Mouse (Mus musculus) neural tube, embryonic 12.5 days (tissue): ENCODE data around the gene Polr2m. TPM values are rescaled to one million over a fixed set of nuclear protein-coding genes. Genes with fewer than 3 reads are reported as not detected.
"Not testable (repeated sequence)": the region's sequence is repeated elsewhere in the genome, so short reads cannot be mapped to it uniquely, and the experiment has no call there.

Source experiments
- ATAC-seq: fragments of 200-750 bp; cut with Nextera tagmentation; 2 replicates; pipeline ENCODE4 v1.8.0; 2017; ENCODE audit warnings: low read depth, mild to moderate bottlenecking, moderate TSS enrichment, moderate library complexity; ENCODE audit not compliant: low FRiP score
- H3K27ac ChIP-seq: fragments of 300-500 bp; sonication (generic); 2 replicates; pipeline ENCODE4 v1.5.1; 2016
- H3K27me3 ChIP-seq: fragments of 300-500 bp; sonication (generic); replicated peaks from 2 replicates; pipeline ENCODE4 v1.6.1; 2016; ENCODE audit warnings: mild to moderate bottlenecking
- H3K36me3 ChIP-seq: fragments of 300-500 bp; sonication (generic); 2 replicates; pipeline ENCODE4 v1.6.1; 2016; ENCODE audit warnings: mild to moderate bottlenecking
- H3K4me1 ChIP-seq: fragments of 300-500 bp; sonication (generic); 2 replicates; pipeline ENCODE4 v1.6.1; 2016
- H3K4me2 ChIP-seq: fragments of 300-500 bp; sonication (generic); replicated peaks from 2 replicates; pipeline ENCODE4 v1.6.1; 2016; ENCODE audit warnings: mild to moderate bottlenecking
- H3K4me3 ChIP-seq: fragments of 300-500 bp; sonication (generic); 2 replicates; pipeline ENCODE4 v1.5.1; 2016
- H3K9ac ChIP-seq: fragments of 300-500 bp; sonication (generic); 2 replicates; pipeline ENCODE4 v1.6.1; 2016; ENCODE audit warnings: mild to moderate bottlenecking
- H3K9me3 ChIP-seq: fragments of 300-500 bp; sonication (generic); 2 replicates; pipeline ENCODE4 v1.6.1; 2016; ENCODE audit warnings: mild to moderate bottlenecking
- WGBS: fragments of 180-500 bp; shearing (Covaris S2); methylation state at CpG from one replicate; pipeline ENCODE4 v1.1.7; 2016; 5-methylcytosine and 5-hydroxymethylcytosine counted together
- polyA plus RNA-seq: library from polyadenylated mRNA; unstranded; fragments of >200 nt; fragmentation: Nextera tagmentation; extraction: Ambion mirVana; gene quantifications from 2 replicates; pipeline ENCODE4 v1.2.1, GENCODE M21; 2016

Gene Polr2m
- polyA plus RNA-seq, 1 experiment from 2014 or later, result 400 TPM

- 25% methylated on average over 5 of the region's 5 CpGs for WGBS
- H3K4me1 ChIP-seq, result no peaks in the 10 kb centered on the region; the same call in 1 of the 2 replicates
- H3K4me2 ChIP-seq, result no peak overlapping the region
- H3K9ac ChIP-seq, result no peak overlapping the region
- no peak overlapping the region for H3K4me3 ChIP-seq
- no peaks in the 10 kb centered on the region for H3K36me3 ChIP-seq
- no peaks in the 10 kb centered on the region for H3K27me3 ChIP-seq
- ATAC-seq, result no peak
- no peak overlapping the region for H3K27ac ChIP-seq
- H3K9me3 ChIP-seq, result no peaks in the 10 kb centered on the region
These were observed 8.0 kb upstream of the Polr2m start for GRCm38 (mm10) chr9:71493771-71494170.

- Histone ChIP-seq H3K27ac (no peak overlapping the region), H3K9ac (no peak overlapping the region), H3K36me3 (no peaks in the 10 kb centered on the region), H3K4me2 (no peak overlapping the region), H3K4me3 (no peak overlapping the region), H3K4me1 (no peaks in the 10 kb centered on the region; the same call in 1 of the 2 replicates), H3K9me3 (no peaks in the 10 kb centered on the region), H3K27me3 (no peaks in the 10 kb centered on the region)
- no peak for ATAC-seq
- 71% methylated on average over 15 of the region's 15 CpGs for WGBS
These were observed 6.7 kb upstream of the Polr2m start for GRCm38 (mm10) chr9:71492296-71493025.

- 50% methylated on average over 3 of the region's 3 CpGs for WGBS
- H3K4me1 ChIP-seq, result no peaks in the 10 kb centered on the region
- H3K4me2 ChIP-seq, result no peak overlapping the region
- H3K4me3 ChIP-seq, result no peak overlapping the region
- H3K27ac ChIP-seq, result no peak overlapping the region
- ATAC-seq, result no peak
- no peaks in the 10 kb centered on the region for H3K9me3 ChIP-seq
- H3K36me3 ChIP-seq, result no peaks in the 10 kb centered on the region
- no peaks in the 10 kb centered on the region for H3K27me3 ChIP-seq
- no peak overlapping the region for H3K9ac ChIP-seq
These were observed 4.3 kb upstream of the Polr2m start for GRCm38 (mm10) chr9:71490076-71490475.

- no peaks in the 10 kb centered on the region for H3K9me3 ChIP-seq
- H3K4me3 ChIP-seq, result peak overlapping the region; percentile 96; the same call in 1 of the 2 replicates
- 43% methylated on average over 7 of the region's 7 CpGs for WGBS
- peak overlapping the region; percentile 98; the same call in 1 of the 2 replicates for H3K9ac ChIP-seq
- peaks cover 15% of the 10 kb centered on the region for H3K4me1 ChIP-seq
- ATAC-seq, result peak; percentile 45; the same call in 1 of the 2 replicates
- no peak overlapping the region for H3K27ac ChIP-seq
- peak overlapping the region; percentile 72 for H3K4me2 ChIP-seq
- H3K36me3 ChIP-seq, result peaks cover 24% of the 10 kb centered on the region
- no peaks in the 10 kb centered on the region for H3K27me3 ChIP-seq
These were observed 392 bp upstream of the Polr2m start for GRCm38 (mm10) chr9:71486127-71486526.

GRCm38 (mm10) chr9:71484871-71485474 is 762 bp downstream of the Polr2m start:
- peaks cover 35% of the 10 kb centered on the region for H3K36me3 ChIP-seq
- H3K9ac ChIP-seq, result peak overlapping the region; percentile 98
- WGBS, result 3% methylated on average over 14 of the region's 14 CpGs
- H3K4me3 ChIP-seq, result peak overlapping the region; percentile 96
- H3K4me2 ChIP-seq, result peak overlapping the region; percentile 72
- peak overlapping the region; percentile 70; the same call in 1 of the 2 replicates for H3K27ac ChIP-seq
- H3K4me1 ChIP-seq, result peaks cover 15% of the 10 kb centered on the region
- ATAC-seq, result no peak
- no peaks in the 10 kb centered on the region for H3K9me3 ChIP-seq
- no peaks in the 10 kb centered on the region for H3K27me3 ChIP-seq

- Histone ChIP-seq H3K36me3 (peaks cover 46% of the 10 kb centered on the region), H3K4me2 (peak overlapping the region; percentile 72), H3K4me1 (peaks cover 15% of the 10 kb centered on the region)
- H3K4me3 ChIP-seq, ATAC-seq, H3K9ac ChIP-seq, H3K9me3 ChIP-seq, H3K27me3 ChIP-seq, H3K27ac ChIP-seq: not testable (repeated sequence)
- 88% methylated on average over 7 of the region's 7 CpGs for WGBS
These were observed 1.9 kb downstream of the Polr2m start for GRCm38 (mm10) chr9:71483872-71484271.

GRCm38 (mm10) chr9:71480305-71480704 is 5.4 kb downstream of the Polr2m start:
- H3K4me2 ChIP-seq, result no peak overlapping the region
- no peaks in the 10 kb centered on the region for H3K27me3 ChIP-seq
- H3K27ac ChIP-seq, result no peak overlapping the region
- H3K9ac ChIP-seq, result no peak overlapping the region
- H3K4me3 ChIP-seq, result no peak overlapping the region
- peaks cover 78% of the 10 kb centered on the region for H3K36me3 ChIP-seq
- no peak for ATAC-seq
- WGBS, result 90% methylated on average over 2 of the region's 2 CpGs
- H3K9me3 ChIP-seq, result no peaks in the 10 kb centered on the region
- peaks cover 15% of the 10 kb centered on the region for H3K4me1 ChIP-seq

- H3K27ac ChIP-seq, result no peak overlapping the region
- H3K9me3 ChIP-seq, result no peaks in the 10 kb centered on the region
- WGBS, result 95% methylated on average over 9 of the region's 9 CpGs
- ATAC-seq, result no peak
- H3K36me3 ChIP-seq, result peaks cover 83% of the 10 kb centered on the region
- no peak overlapping the region for H3K4me3 ChIP-seq
- H3K9ac ChIP-seq, result no peak overlapping the region
- H3K27me3 ChIP-seq, result no peaks in the 10 kb centered on the region
- H3K4me2 ChIP-seq, result no peak overlapping the region
- H3K4me1 ChIP-seq, result peaks cover 11% of the 10 kb centered on the region
These were observed 6.3 kb downstream of the Polr2m start for GRCm38 (mm10) chr9:71479413-71479812.

GRCm38 (mm10) chr9:71478596-71478995 is 7.1 kb downstream of the Polr2m start:
- Histone ChIP-seq H3K36me3 (peaks cover 87% of the 10 kb centered on the region), H3K4me3 (no peak overlapping the region), H3K9ac (no peak overlapping the region), H3K4me2 (no peak overlapping the region), H3K27me3 (no peaks in the 10 kb centered on the region), H3K9me3 (no peaks in the 10 kb centered on the region), H3K27ac (no peak overlapping the region), H3K4me1 (peaks cover 5% of the 10 kb centered on the region; the same call in 1 of the 2 replicates)
- ATAC-seq, result no peak
- WGBS, result 95% methylated on average over 7 of the region's 7 CpGs

GRCm38 (mm10) chr9:71476601-71477000 is 9.1 kb downstream of the Polr2m start:
- no peak for ATAC-seq
- H3K27me3 ChIP-seq, result no peaks in the 10 kb centered on the region
- no peaks in the 10 kb centered on the region for H3K4me1 ChIP-seq
- no peak overlapping the region for H3K9ac ChIP-seq
- H3K4me2 ChIP-seq, result no peak overlapping the region
- H3K27ac ChIP-seq, result no peak overlapping the region
- 98% methylated on average over 3 of the region's 3 CpGs for WGBS
- H3K36me3 ChIP-seq, result peaks cover 68% of the 10 kb centered on the region
- H3K4me3 ChIP-seq, result no peak overlapping the region
- H3K9me3 ChIP-seq, result no peaks in the 10 kb centered on the region

GRCm38 (mm10) chr9:71475536-71475935 is 10.2 kb downstream of the Polr2m start:
- Histone ChIP-seq H3K36me3 (peaks cover 58% of the 10 kb centered on the region), H3K4me2 (no peak overlapping the region), H3K27ac (no peak overlapping the region), H3K27me3 (no peaks in the 10 kb centered on the region), H3K9me3 (no peaks in the 10 kb centered on the region), H3K4me1 (no peaks in the 10 kb centered on the region), H3K9ac (no peak overlapping the region), H3K4me3 (no peak overlapping the region)
- WGBS, result 96% methylated on average over 4 of the region's 4 CpGs
- ATAC-seq, result no peak

- no peaks in the 10 kb centered on the region for H3K27me3 ChIP-seq
These were observed 18.3 kb downstream of the Polr2m start for GRCm38 (mm10) chr9:71467434-71467833.

More at GRCm38 (mm10) chr9:71467434-71467833, 18.3 kb downstream of the Polr2m start:
- H3K4me2 ChIP-seq, result no peak overlapping the region
- H3K4me3 ChIP-seq, result no peak overlapping the region
- WGBS, result 75% methylated on average over 4 of the region's 4 CpGs
- no peaks in the 10 kb centered on the region for H3K36me3 ChIP-seq
- no peaks in the 10 kb centered on the region for H3K9me3 ChIP-seq
- no peak overlapping the region for H3K9ac ChIP-seq
- no peak for ATAC-seq
- no peaks in the 10 kb centered on the region for H3K4me1 ChIP-seq
- no peak overlapping the region for H3K27ac ChIP-seq
